Mouse (Mus musculus): ENCODE measurements around the gene Cer1. TPM values are rescaled to one million over a fixed set of nuclear protein-coding genes. Genes with fewer than 3 reads are reported as not detected.

Cer1 gene
- polyA plus RNA-seq, 1 experiment from 2014 or later: not detected

- 86% methylated on average over 9 of the region's 9 CpGs for WGBS
- no peak for DNase-seq
- no peaks in the 10 kb centered on the region for H3K27me3 ChIP-seq (ENCODE audit: control insufficient read depth, insufficient read depth, low read length)
- no peak overlapping the region for H3K27ac ChIP-seq (replicated peaks; ENCODE audit: low read depth, low read length)
- no peak for ATAC-seq (ENCODE audit: low FRiP score, low TSS enrichment)
- H3K9ac ChIP-seq (replicated peaks; ENCODE audit: low read length): no peak overlapping the region
- no peaks in the 10 kb centered on the region for H3K9me3 ChIP-seq (ENCODE audit: control insufficient read depth, low read length)
- no peaks in the 10 kb centered on the region for H3K36me3 ChIP-seq (ENCODE audit: control insufficient read depth, insufficient read depth, low read length)
- H3K4me3 ChIP-seq (replicated peaks; ENCODE audit: low read depth, low read length): no peak overlapping the region
- no peak overlapping the region for H3K4me2 ChIP-seq (ENCODE audit: low read length)
- no peaks in the 10 kb centered on the region for H3K4me1 ChIP-seq (ENCODE audit: control insufficient read depth, insufficient read depth, low read length)
Observed at GRCm38 (mm10) chr4:82882500-82882899, 2.4 kb downstream of the Cer1 start.

DNA sequence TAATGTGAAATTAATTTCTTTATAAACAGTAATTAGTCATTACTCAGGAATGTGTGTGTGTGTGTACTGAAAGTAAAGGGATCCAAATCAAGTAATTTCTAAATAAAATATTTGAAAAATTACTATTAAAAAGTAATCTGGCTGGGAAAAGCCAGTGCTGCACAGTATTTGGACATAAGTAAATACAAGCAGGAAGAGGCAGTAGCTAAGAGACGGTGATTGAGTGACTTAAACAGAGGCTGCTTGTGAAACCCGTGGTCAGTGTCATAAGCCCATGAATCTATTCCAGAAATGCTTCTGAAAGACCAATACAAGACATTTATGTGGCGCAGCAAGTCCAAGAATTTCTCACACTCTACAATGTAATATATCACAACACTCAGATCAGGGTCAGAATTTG is 3.6 kb downstream of the Cer1 start:
- DNase-seq (no peak), ATAC-seq (ENCODE audit: low FRiP score, low TSS enrichment) (no peak)
- WGBS: 77% methylated on average over 3 of the region's 3 CpGs
- Histone ChIP-seq H3K4me3 (replicated peaks; ENCODE audit: low read depth, low read length) (no peak overlapping the region), H3K4me2 (ENCODE audit: low read length) (no peak overlapping the region), H3K9me3 (ENCODE audit: control insufficient read depth, low read length) (no peaks in the 10 kb centered on the region), H3K9ac (replicated peaks; ENCODE audit: low read length) (no peak overlapping the region), H3K27ac (replicated peaks; ENCODE audit: low read depth, low read length) (no peak overlapping the region), H3K36me3 (ENCODE audit: control insufficient read depth, insufficient read depth, low read length) (no peaks in the 10 kb centered on the region), H3K4me1 (ENCODE audit: control insufficient read depth, insufficient read depth, low read length) (no peaks in the 10 kb centered on the region), H3K27me3 (ENCODE audit: control insufficient read depth, insufficient read depth, low read length) (no peaks in the 10 kb centered on the region)

DNA sequence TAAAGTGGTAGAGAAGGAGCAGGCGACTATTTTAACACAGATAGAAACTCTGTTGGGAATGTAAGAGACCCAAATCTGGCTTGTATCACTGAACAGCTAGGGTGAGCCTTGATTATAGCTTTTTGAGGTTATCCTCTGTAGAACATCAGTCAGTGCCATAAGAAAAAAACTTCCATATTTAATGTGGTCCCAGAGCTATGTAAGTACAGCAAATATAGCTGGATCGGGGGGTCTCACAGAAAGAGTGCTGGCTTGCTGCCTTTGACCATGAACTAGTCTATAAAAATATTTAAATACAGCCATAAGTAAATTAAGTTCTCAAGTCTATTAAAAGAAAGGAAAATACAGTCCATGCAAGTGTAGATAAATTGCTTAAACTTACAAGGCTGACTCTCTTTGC is 4.7 kb downstream of the Cer1 start:
- Histone ChIP-seq H3K27ac (replicated peaks; ENCODE audit: low read depth, low read length) (no peak overlapping the region), H3K4me1 (ENCODE audit: control insufficient read depth, insufficient read depth, low read length) (no peaks in the 10 kb centered on the region), H3K4me2 (ENCODE audit: low read length) (no peak overlapping the region), H3K36me3 (ENCODE audit: control insufficient read depth, insufficient read depth, low read length) (no peaks in the 10 kb centered on the region), H3K9ac (replicated peaks; ENCODE audit: low read length) (no peak overlapping the region), H3K9me3 (ENCODE audit: control insufficient read depth, low read length) (no peaks in the 10 kb centered on the region), H3K27me3 (ENCODE audit: control insufficient read depth, insufficient read depth, low read length) (no peaks in the 10 kb centered on the region), H3K4me3 (replicated peaks; ENCODE audit: low read depth, low read length) (no peak overlapping the region)
- WGBS: 87% methylated on average over 2 of the region's 2 CpGs
- DNase-seq (no peak), ATAC-seq (ENCODE audit: low FRiP score, low TSS enrichment) (no peak)

- Histone ChIP-seq H3K27ac (replicated peaks; ENCODE audit: low read depth, low read length) (no peak overlapping the region), H3K4me2 (ENCODE audit: low read length) (no peak overlapping the region), H3K4me3 (replicated peaks; ENCODE audit: low read depth, low read length) (no peak overlapping the region), H3K9ac (replicated peaks; ENCODE audit: low read length) (no peak overlapping the region), H3K36me3 (ENCODE audit: control insufficient read depth, insufficient read depth, low read length) (no peaks in the 10 kb centered on the region), H3K4me1 (ENCODE audit: control insufficient read depth, insufficient read depth, low read length) (no peaks in the 10 kb centered on the region), H3K27me3 (ENCODE audit: control insufficient read depth, insufficient read depth, low read length) (no peaks in the 10 kb centered on the region), H3K9me3 (ENCODE audit: control insufficient read depth, low read length) (no peaks in the 10 kb centered on the region)
- ATAC-seq (ENCODE audit: low FRiP score, low TSS enrichment): no peak
- no peak for DNase-seq
- WGBS: 89% methylated on average over 6 of the region's 6 CpGs
Observed at GRCm38 (mm10) chr4:82879152-82879551, 5.8 kb downstream of the Cer1 start.

GRCm38 (mm10) chr4:82876656-82877055 is 8.3 kb downstream of the Cer1 start:
- H3K36me3 ChIP-seq (ENCODE audit: control insufficient read depth, insufficient read depth, low read length): no peaks in the 10 kb centered on the region
- no peaks in the 10 kb centered on the region for H3K27me3 ChIP-seq (ENCODE audit: control insufficient read depth, insufficient read depth, low read length)
- peaks cover 3% of the 10 kb centered on the region; the same call in 1 of the 2 replicates for H3K4me1 ChIP-seq (ENCODE audit: control insufficient read depth, insufficient read depth, low read length)
- no peak overlapping the region for H3K4me2 ChIP-seq (ENCODE audit: low read length)
- no peak for ATAC-seq (ENCODE audit: low FRiP score, low TSS enrichment)
- no peak overlapping the region for H3K9ac ChIP-seq (replicated peaks; ENCODE audit: low read length)
- DNase-seq: no peak
- no peak overlapping the region for H3K27ac ChIP-seq (replicated peaks; ENCODE audit: low read depth, low read length)
- WGBS: 88% methylated on average over 2 of the region's 2 CpGs
- no peak overlapping the region for H3K4me3 ChIP-seq (replicated peaks; ENCODE audit: low read depth, low read length)
- no peaks in the 10 kb centered on the region for H3K9me3 ChIP-seq (ENCODE audit: control insufficient read depth, low read length)

DNA sequence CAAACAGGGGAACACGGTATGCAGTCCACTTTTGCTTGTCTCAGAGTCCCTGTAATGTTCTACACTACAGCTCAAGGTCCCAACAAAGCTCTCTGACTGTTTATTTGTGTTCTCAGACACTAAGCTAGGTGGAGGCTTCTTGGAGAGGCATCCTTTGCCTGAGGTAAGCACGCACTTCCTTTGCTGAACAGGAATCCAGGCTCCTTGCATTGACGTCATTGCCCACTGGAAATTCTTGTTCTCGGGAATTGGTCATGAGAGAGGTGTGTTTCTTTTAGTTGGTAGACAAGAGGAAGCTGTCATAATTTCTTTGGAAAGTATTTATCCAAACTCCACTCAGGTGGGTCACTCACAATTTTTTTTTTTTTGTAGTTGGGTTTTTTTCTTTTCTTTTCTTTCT is 9.4 kb downstream of the Cer1 start:
- Histone ChIP-seq H3K9ac (replicated peaks; ENCODE audit: low read length) (no peak overlapping the region), H3K4me2 (ENCODE audit: low read length) (no peak overlapping the region), H3K27ac (replicated peaks; ENCODE audit: low read depth, low read length) (no peak overlapping the region), H3K27me3 (ENCODE audit: control insufficient read depth, insufficient read depth, low read length) (no peaks in the 10 kb centered on the region), H3K4me1 (ENCODE audit: control insufficient read depth, insufficient read depth, low read length) (peaks cover 3% of the 10 kb centered on the region; the same call in 1 of the 2 replicates), H3K4me3 (replicated peaks; ENCODE audit: low read depth, low read length) (no peak overlapping the region), H3K9me3 (ENCODE audit: control insufficient read depth, low read length) (no peaks in the 10 kb centered on the region), H3K36me3 (ENCODE audit: control insufficient read depth, insufficient read depth, low read length) (no peaks in the 10 kb centered on the region)
- no peak for ATAC-seq (ENCODE audit: low FRiP score, low TSS enrichment)
- no peak for DNase-seq
- WGBS: 84% methylated on average over 4 of the region's 4 CpGs

GRCm38 (mm10) chr4:82874791-82875190 is 10.2 kb downstream of the Cer1 start:
- Histone ChIP-seq H3K4me2 (ENCODE audit: low read length) (no peak overlapping the region), H3K36me3 (ENCODE audit: control insufficient read depth, insufficient read depth, low read length) (no peaks in the 10 kb centered on the region), H3K27ac (replicated peaks; ENCODE audit: low read depth, low read length) (no peak overlapping the region), H3K4me1 (ENCODE audit: control insufficient read depth, insufficient read depth, low read length) (peaks cover 3% of the 10 kb centered on the region; the same call in 1 of the 2 replicates), H3K9me3 (ENCODE audit: control insufficient read depth, low read length) (no peaks in the 10 kb centered on the region), H3K9ac (replicated peaks; ENCODE audit: low read length) (no peak overlapping the region), H3K27me3 (ENCODE audit: control insufficient read depth, insufficient read depth, low read length) (no peaks in the 10 kb centered on the region), H3K4me3 (replicated peaks; ENCODE audit: low read depth, low read length) (no peak overlapping the region)
- 80% methylated on average over 4 of the region's 4 CpGs for WGBS
- DNase-seq (no peak), ATAC-seq (ENCODE audit: low FRiP score, low TSS enrichment) (no peak)

DNA sequence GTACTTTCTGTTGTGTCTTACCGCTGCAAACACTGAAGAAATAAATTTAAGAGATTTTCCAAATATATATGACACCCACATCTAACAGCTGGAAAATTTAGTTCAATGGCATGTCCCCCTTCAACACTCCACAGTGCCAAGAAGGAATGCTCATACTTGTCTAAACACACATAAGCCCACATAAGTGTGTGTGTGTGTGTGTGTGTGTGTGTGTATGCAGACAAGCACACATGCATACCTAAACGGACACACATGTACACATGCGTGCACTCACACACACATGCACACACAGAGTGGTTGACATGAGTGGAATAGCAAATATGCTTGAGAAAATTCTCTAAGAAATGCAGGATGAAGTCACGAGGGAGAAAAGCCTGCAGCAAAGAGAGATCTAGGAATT is 12.4 kb downstream of the Cer1 start:
- Histone ChIP-seq H3K4me3 (replicated peaks; ENCODE audit: low read depth, low read length) (no peak overlapping the region), H3K36me3 (ENCODE audit: control insufficient read depth, insufficient read depth, low read length) (no peaks in the 10 kb centered on the region), H3K27ac (replicated peaks; ENCODE audit: low read depth, low read length) (no peak overlapping the region), H3K27me3 (ENCODE audit: control insufficient read depth, insufficient read depth, low read length) (no peaks in the 10 kb centered on the region), H3K4me2 (ENCODE audit: low read length) (no peak overlapping the region), H3K4me1 (ENCODE audit: control insufficient read depth, insufficient read depth, low read length) (peaks cover 3% of the 10 kb centered on the region; the same call in 1 of the 2 replicates), H3K9me3 (ENCODE audit: control insufficient read depth, low read length) (no peaks in the 10 kb centered on the region), H3K9ac (replicated peaks; ENCODE audit: low read length) (no peak overlapping the region)
- ATAC-seq (ENCODE audit: low FRiP score, low TSS enrichment): no peak
- 81% methylated on average over 4 of the region's 4 CpGs for WGBS
- no peak for DNase-seq

GRCm38 (mm10) chr4:82872121-82872520 is 12.8 kb downstream of the Cer1 start:
- ATAC-seq (ENCODE audit: low FRiP score, low TSS enrichment) (no peak), DNase-seq (peak; percentile 14)
- Histone ChIP-seq H3K4me1 (ENCODE audit: control insufficient read depth, insufficient read depth, low read length) (peaks cover 3% of the 10 kb centered on the region; the same call in 1 of the 2 replicates), H3K27me3 (ENCODE audit: control insufficient read depth, insufficient read depth, low read length) (no peaks in the 10 kb centered on the region), H3K36me3 (ENCODE audit: control insufficient read depth, insufficient read depth, low read length) (no peaks in the 10 kb centered on the region), H3K4me3 (replicated peaks; ENCODE audit: low read depth, low read length) (no peak overlapping the region), H3K27ac (replicated peaks; ENCODE audit: low read depth, low read length) (no peak overlapping the region), H3K4me2 (ENCODE audit: low read length) (no peak overlapping the region), H3K9me3 (ENCODE audit: control insufficient read depth, low read length) (no peaks in the 10 kb centered on the region), H3K9ac (replicated peaks; ENCODE audit: low read length) (no peak overlapping the region)
- WGBS: 27% methylated on average over 6 of the region's 6 CpGs
